Mouse (Mus musculus): ENCODE data around the gene Ppp1r9b. TPM values are rescaled to one million over a fixed set of nuclear protein-coding genes. Genes with fewer than 3 reads are reported as not detected.
A peak's percentile ranks its signal among the peaks of the same experiment; 100 is the strongest.

The Ppp1r9b gene
- total RNA-seq, 2 experiments from 2014 or later, result 18.3 to 25.7 TPM

DNA sequence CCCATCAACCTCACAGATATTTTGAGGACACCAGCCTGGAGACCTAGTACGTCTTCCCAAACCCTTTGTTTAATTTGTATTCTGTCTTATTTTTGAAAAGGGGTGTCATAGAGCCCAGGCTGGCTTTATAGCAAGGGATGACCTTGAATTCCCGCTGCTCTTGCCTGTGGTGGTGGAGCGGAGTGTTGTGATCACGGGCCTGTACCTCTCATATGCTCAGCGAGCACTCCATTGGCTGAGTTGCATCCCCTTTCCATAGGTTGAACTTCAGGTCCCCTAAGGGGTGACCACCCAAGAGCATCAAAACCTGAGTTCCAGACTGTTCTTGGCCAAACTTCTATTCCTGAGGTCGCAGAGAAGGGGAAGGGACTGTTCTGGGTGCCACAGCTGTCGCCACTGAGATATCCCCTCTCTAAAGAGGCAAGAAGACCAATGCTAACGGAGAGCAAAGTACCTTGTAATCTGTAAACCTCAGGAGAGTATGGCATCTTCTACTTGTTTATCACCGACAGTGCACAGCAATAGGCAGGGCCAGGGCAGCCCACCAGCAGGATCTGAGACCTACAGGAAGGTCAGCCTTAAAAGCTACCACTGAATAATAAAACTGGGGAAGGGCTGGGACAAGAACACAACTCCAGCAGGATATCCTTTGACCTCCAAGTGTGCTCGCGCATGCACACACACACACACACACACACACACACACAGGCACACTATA, 11.2 kb upstream of the Ppp1r9b start:
- peak overlapping the region; percentile 65 for H3K4me3 ChIP-seq
- TF ChIP-seq CTCF (IDR thresholded peaks at IDR 0.05), result no peak
- H3K27ac ChIP-seq, result peak overlapping the region; percentile 90
- intact Hi-C loops (cut with DNase I), result loop anchor here (1.0 to 2.0 kb wide), 2 partner anchors 22 to 61 kb away; partner anchors contain the start of gene Pdk2
- no peak for DNase-seq

DNA sequence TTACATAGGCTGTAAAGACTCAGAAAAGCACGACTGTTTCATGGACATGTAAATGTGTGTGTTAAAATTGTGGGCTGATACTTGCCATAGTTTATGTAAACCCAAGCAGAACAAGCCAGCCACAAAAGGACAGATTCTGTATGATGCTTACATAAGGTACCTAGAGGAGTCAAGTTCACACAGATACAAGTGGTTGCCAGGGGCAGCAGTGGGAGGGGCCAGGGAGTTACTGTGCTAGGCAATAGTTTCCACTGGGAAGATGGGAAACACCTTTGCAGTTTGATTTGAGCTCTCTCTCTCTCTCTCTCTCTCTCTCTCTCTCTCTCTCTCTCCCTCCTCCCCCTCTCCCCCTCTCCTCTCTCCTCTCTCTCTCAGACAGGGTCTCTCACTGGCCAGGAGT, 5.7 kb upstream of the Ppp1r9b start:
- Histone ChIP-seq H3K27ac (no peak overlapping the region), H3K4me3 (no peak overlapping the region)
- no peak for DNase-seq
- no peak for TF ChIP-seq CTCF (IDR thresholded peaks at IDR 0.05)
- intact Hi-C loops (cut with DNase I), result no loop called here

DNA sequence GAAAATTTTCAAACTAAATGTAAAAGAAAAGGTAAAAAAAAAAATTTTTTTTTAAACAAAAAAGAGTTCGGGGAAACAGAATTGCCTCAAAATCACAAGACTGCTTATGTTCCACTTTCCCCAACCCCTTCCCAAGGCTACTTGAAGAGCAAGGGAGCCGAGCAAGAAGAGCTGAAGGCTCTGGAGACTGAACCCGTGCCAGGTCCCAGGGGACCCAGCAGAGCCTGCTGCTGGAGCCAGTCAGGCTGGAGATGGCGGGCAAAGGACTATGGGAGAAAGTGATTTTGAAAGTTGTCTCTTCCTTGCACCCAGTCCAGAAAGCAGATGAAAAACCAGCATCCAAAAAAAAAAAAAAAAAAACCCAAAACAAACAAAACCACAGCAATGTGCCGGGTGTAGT, 5.0 kb upstream of the Ppp1r9b start:
- Histone ChIP-seq H3K27ac (no peak overlapping the region), H3K4me3 (no peak overlapping the region)
- DNase-seq, result no peak
- no peak for TF ChIP-seq CTCF (IDR thresholded peaks at IDR 0.05)
- intact Hi-C loops (cut with DNase I), result no loop called here

DNA sequence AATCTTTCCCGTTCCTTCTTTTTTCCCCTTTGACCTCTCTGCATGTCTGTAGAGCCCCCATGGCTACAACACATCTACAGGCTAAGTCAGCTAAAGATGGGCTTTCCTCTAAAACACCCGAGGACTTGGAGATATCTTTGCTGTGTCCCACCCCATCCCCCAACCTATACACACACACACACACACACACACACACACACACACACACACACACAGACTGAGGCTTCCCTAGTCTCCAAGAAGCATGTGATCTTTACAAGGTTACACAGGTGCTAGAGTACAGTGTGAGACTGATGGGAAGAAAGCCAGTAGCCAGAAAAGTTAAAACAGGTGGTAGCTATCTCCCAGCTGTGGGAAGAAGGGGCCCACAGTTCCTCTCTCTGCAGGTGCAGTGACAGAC, 4.4 kb upstream of the Ppp1r9b start:
- Histone ChIP-seq H3K4me3 (no peak overlapping the region), H3K27ac (0 out of 2 replicates have a peak overlapping the region, but pooled peaks have one; percentile 93)
- intact Hi-C loops (cut with DNase I), result no loop called here
- TF ChIP-seq CTCF (IDR thresholded peaks at IDR 0.05), result no peak
- no peak for DNase-seq

DNA sequence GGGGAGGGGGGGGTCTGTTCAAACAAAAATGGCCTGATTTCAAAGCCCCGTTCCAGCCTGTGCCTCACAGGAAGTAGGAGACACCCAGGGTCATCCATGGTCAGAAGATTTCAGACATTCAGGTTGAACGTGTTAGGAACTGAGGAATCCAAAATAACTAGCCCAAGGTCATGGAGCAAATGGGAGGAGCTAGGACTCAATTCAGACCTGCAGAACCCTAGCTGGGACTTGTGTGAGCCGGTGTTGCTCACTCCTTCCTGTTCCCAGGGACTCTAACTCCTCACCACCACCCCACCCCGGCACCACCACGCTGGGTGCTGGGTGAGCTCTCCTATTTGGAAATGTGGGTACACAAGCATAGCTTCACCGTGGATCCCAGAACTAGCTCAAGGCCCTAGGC, 3.5 kb upstream of the Ppp1r9b start:
- Histone ChIP-seq H3K4me3 (no peak overlapping the region), H3K27ac (peak overlapping the region; percentile 93)
- no peak for TF ChIP-seq CTCF (IDR thresholded peaks at IDR 0.05)
- no peak for DNase-seq
- intact Hi-C loops (cut with DNase I), result no loop called here

DNA sequence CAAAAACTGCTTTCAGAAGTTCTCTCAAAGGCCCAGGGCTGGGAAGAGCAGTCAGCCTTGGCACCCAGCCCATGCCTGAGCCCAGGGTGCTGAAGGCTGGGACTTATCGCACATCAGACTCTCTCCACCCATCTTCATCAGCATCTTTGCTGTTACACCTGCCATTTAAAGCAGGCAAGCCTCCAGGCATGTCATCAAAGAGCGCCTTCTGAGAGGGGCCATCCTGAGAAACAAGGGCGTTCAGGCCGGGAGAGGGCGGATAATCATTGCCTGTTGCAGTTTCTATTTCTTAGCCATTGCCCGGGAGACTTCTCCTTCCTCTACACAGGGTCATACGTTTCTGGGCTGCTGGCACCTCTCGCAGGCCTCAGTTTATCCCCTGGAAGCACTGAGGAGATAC, 3.0 kb upstream of the Ppp1r9b start:
- Histone ChIP-seq H3K27ac (peak overlapping the region; percentile 93), H3K4me3 (no peak overlapping the region)
- intact Hi-C loops (cut with DNase I), result no loop called here
- DNase-seq, result no peak
- TF ChIP-seq CTCF (IDR thresholded peaks at IDR 0.05), result no peak

DNA sequence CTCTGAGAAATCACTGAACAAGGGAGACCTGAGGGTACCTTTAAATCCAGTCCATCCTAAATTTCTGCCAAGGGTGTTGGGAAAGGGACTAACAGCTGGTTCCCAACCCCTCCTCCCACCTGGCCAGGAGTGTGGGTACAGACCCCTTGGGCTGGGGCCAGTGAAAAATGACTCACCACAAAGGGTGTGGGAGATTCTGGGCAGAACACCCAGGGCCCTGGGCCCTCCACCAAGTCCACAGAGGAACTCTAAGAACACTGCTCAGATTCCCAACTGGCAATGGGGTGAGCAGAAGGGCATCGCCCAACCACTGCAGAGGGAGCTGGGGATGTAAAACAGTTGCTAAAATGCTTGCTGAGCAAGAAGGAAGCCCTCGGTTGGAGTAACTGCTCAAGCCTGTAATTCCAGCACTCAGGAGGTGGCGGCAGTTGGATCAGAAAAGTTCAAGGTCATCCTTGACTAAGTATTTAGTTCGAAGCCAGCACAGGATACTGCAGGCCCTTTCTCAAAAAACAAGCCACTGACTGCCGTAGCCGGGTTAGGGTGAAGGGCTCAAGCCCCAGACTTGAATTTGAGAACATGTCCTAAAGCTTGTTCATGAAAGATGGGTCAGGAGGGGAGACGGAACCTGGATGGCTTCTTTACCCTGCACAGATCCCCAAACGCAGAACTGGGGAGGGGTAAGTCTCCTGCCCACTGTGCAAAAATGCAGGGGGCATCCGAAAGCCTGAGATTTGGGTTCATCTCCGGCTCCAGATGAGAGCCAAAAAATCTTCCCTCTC, 1.9 kb upstream of the Ppp1r9b start:
- no peak for TF ChIP-seq CTCF (IDR thresholded peaks at IDR 0.05)
- intact Hi-C loops (cut with DNase I), result no loop called here
- peak; percentile 86 for DNase-seq
- Histone ChIP-seq H3K4me3 (peak overlapping the region; percentile 98), H3K27ac (peak overlapping the region; percentile 93)

DNA sequence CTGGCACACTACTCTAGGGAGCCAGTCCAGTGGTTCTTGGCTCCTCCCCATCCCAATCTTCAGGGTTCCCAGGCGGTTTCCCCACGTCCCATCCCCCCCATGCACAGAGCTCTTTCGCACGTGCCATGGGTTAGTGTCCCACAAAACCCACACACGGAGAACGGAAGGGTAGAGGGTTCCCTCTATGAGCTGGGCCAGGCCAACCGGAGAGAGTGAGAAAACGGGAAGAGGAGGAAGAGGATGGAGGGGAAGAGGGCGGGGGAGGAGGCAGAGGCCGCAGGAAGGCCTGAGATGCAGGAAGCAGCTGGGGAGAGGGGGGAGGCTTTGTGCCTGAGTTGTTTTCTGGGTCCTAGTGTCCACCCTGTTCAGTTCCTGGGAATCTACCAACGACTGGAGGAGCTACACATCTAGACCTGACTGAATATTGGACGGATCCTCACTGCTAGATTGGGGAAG, 1.2 kb upstream of the Ppp1r9b start:
- TF ChIP-seq CTCF (IDR thresholded peaks at IDR 0.05), result peak; percentile 7; the same call in 1 of the 2 replicates
- intact Hi-C loops (cut with DNase I), result no loop called here

DNA sequence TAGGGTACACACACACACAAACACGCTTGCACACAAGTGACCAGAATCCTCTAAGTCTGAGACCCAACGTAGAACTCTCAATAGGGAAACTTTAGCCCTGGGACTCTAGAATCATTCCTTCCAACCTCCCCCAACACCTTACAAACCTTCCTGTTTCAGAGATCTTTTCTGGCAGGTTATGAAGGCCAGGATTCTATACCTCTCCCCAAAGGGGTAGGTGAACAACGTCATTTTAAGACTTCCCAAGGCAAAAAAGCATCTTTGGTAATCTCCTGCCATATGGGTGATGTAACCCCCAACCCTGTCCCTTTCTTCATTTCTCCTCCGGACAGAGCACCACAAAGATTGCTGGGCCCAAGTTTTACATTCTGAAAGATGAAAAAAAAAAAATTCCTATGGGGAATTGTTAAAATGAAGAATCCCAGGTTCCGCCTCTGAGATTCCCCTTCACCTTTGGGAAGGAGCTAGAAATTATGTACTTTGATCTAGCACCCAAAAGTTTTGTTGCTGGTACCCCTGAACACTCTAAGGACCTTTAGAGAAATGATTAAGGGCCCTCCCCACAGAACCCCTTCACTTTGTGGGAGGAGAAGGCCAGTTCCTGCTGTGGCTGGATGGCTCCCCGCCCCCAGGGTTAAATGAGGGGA, 610 bp upstream of the Ppp1r9b start:
- peak overlapping the region; percentile 93 for H3K27ac ChIP-seq
- no peak for TF ChIP-seq CTCF (IDR thresholded peaks at IDR 0.05)
- H3K4me3 ChIP-seq, result peak overlapping the region; percentile 98
- DNase-seq, result no peak
- intact Hi-C loops (cut with DNase I), result no loop called here

More for the DNA sequence above, 1.2 kb upstream of the Ppp1r9b start:
- peak overlapping the region; percentile 93 for H3K27ac ChIP-seq
- peak; percentile 83 for DNase-seq
- peak overlapping the region; percentile 98 for H3K4me3 ChIP-seq

DNA sequence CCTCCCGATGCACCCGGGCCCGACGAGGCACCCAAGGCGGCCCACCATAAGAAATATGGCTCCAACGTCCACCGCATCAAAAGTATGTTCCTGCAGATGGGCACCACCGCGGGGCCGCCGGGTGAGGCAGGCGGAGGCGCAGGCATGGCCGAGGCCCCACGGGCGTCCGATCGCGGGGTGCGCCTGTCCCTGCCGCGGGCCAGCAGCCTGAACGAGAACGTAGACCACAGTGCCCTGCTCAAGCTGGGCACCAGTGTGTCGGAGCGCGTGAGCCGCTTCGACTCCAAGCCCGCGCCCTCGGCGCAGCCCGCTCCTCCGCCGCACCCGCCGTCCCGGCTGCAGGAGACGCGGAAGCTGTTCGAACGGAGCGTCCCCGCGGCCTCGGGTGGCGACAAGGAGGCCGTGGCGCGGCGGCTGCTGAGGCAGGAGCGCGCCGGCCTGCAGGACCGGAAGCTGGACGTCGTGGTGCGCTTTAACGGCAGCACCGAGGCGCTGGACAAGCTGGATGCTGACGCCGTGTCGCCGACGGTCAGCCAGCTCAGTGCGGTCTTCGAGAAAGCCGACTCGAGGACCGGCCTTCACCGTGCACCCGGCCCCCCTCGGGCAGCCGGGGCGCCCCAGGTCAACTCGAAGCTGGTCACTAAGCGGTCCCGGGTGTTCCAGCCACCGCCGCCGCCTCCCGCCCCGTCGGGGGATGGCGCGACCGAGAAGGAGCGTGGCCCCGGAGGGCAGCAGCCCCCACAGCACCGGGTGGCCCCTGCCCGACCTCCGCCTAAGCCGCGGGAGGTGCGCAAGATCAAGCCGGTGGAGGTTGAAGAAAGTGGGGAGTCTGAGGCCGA, 1.0 kb downstream of the Ppp1r9b start:
- DNase-seq, result peak; percentile 71

DNA sequence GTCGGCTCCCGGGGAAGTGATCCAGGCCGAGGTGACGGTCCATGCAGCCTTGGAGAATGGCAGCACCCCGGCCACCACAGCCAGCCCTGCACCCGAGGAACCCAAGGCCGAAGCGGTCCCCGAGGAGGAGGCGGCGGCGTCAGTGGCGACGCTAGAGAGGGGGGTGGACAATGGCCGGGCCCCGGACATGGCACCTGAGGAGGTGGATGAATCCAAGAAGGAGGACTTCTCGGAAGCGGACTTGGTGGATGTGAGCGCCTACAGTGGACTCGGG, 1.6 kb downstream of the Ppp1r9b start:
- intact Hi-C loops (cut with DNase I), result no loop called here
- peak overlapping the region; percentile 98 for H3K4me3 ChIP-seq
- H3K27ac ChIP-seq, result peak overlapping the region; percentile 93
- DNase-seq, result no peak
- no peak for TF ChIP-seq CTCF (IDR thresholded peaks at IDR 0.05)

More for the DNA sequence above, 1.0 kb downstream of the Ppp1r9b start:
- peak overlapping the region; percentile 98 for H3K4me3 ChIP-seq
- H3K27ac ChIP-seq, result peak overlapping the region; percentile 93
- intact Hi-C loops (cut with DNase I), result no loop called here
- TF ChIP-seq CTCF (IDR thresholded peaks at IDR 0.05), result no peak

Measured in gastrocnemius, adult 2 months (tissue).